Comparison of ENCODE assay signal across 8 mouse cellular contexts in genomic region chr19:4839149-4839548, GRCm38 (mm10). TPM values are rescaled to one million over a fixed set of nuclear protein-coding genes. Genes with fewer than 3 reads are reported as not detected.
DNase-seq lines count a peak whose midpoint lies in the region; ATAC-seq and TF ChIP-seq lines count a peak whose summit lies in the region.

Gene Ccs, minus strand, starts transcription at chr19:4839332.
Gene Ccdc87, plus strand, starts transcription at chr19:4839366.

- WGBS in forebrain, embryonic 16.5 days = under 1% methylated on average over 25 of the region's 25 CpGs
- WGBS in lung, embryonic 15.5 days = under 1% methylated on average over 25 of the region's 25 CpGs

- H3K27me3 ChIP-seq in forebrain, embryonic 16.5 days (replicated peaks; ENCODE audit: control insufficient read depth, insufficient read depth, low read length) = peaks cover 24% of the 10 kb centered on the region
- H3K27me3 ChIP-seq in lung, embryonic 15.5 days = peaks cover 16% of the 10 kb centered on the region

- peaks cover 2% of the 10 kb centered on the region; the same call in 1 of the 2 replicates for H3K36me3 ChIP-seq in ES-E14 (ENCODE audit: control insufficient read depth, insufficient read depth, low read length, poor library complexity, severe bottlenecking)
- no peaks in the 10 kb centered on the region for H3K36me3 ChIP-seq in forebrain, embryonic 16.5 days (ENCODE audit: control insufficient read depth, insufficient read depth)
- no peaks in the 10 kb centered on the region for H3K36me3 ChIP-seq in lung, embryonic 15.5 days

- peak within 1 kb of the TSS; percentile 100 for H3K4me2 ChIP-seq in forebrain, embryonic 16.5 days (ENCODE audit: low read length)
- peak within 1 kb of the TSS; percentile 96 for H3K4me2 ChIP-seq in lung, embryonic 15.5 days

- H3K9me3 ChIP-seq in ES-E14 (ENCODE audit: control insufficient read depth, insufficient read depth, low read depth, low read length) = no peaks in the 10 kb centered on the region
- no peaks in the 10 kb centered on the region for H3K9me3 ChIP-seq in forebrain, embryonic 16.5 days (ENCODE audit: control insufficient read depth, low read length)
- H3K9me3 ChIP-seq in lung, embryonic 15.5 days = no peaks in the 10 kb centered on the region

- peak within 1 kb of the TSS; percentile 73 for H3K9ac ChIP-seq in ES-E14 (ENCODE audit: insufficient read depth, low read depth, low read length, poor library complexity, severe bottlenecking)
- peak within 1 kb of the TSS; percentile 66 for H3K9ac ChIP-seq in forebrain, embryonic 16.5 days (replicated peaks; ENCODE audit: low read depth, low read length)
- H3K9ac ChIP-seq in lung, embryonic 15.5 days = peak within 1 kb of the TSS; percentile 65

- peaks cover 6 to 7% of the 10 kb centered on the region in 2 experiments; a peak in 2 of 4 replicates for H3K4me1 ChIP-seq in ES-E14 (ENCODE audit: control insufficient read depth in 2 of 2, insufficient read depth in 2 of 2, low read length in 2 of 2, poor library complexity in 1 of 2)
- H3K4me1 ChIP-seq in forebrain, embryonic 16.5 days (replicated peaks; ENCODE audit: control insufficient read depth, insufficient read depth, low read length) = peaks cover 18% of the 10 kb centered on the region
- peaks cover 5% of the 10 kb centered on the region; the same call in 1 of the 2 replicates for H3K4me1 ChIP-seq in lung, embryonic 15.5 days

- DNase-seq in ES-E14 (ENCODE audit: low read depth, low spot score) = peak; percentile 98
- DNase-seq in cerebellum, adult 11-12 months = peak; percentile 97
- DNase-seq in heart, postnatal 4 days = peak; percentile 97
- DNase-seq in layer of hippocampus, adult 8-10 months (ENCODE audit: low spot score in 2 of 2) = peak; percentile 95 to 98
- DNase-seq in ovary, adult 18-20 months (ENCODE audit: low spot score) = peak; percentile 95
- peak; percentile 96 for DNase-seq in thymus, postnatal 0 days (ENCODE audit: low spot score)

- in situ Hi-C loops in ES-E14 (cut with MboI; ENCODE audit: low sequenced_read_pairs in 2 of 2, unreplicated experiment in 2 of 2) = no loop called here

- no peak within 1 kb of the TSS for H3K27ac ChIP-seq in ES-E14 (ENCODE audit: insufficient read depth, low read depth, low read length, poor library complexity, severe bottlenecking)
- no peak within 1 kb of the TSS for H3K27ac ChIP-seq in forebrain, embryonic 16.5 days (ENCODE audit: low read length)
- no peak within 1 kb of the TSS for H3K27ac ChIP-seq in lung, embryonic 15.5 days

- ATAC-seq in forebrain, embryonic 16.5 days = peak; percentile 98
- peak; percentile 99 for ATAC-seq in lung, embryonic 15.5 days (ENCODE audit: borderline replicate concordance, extremely low read depth, low FRiP score, low TSS enrichment)

- peak within 1 kb of the TSS; percentile 64 to 66 for H3K4me3 ChIP-seq in ES-E14 (ENCODE audit: insufficient read depth in 1 of 2, low read depth in 1 of 2, low read length in 2 of 2, poor library complexity in 1 of 2, severe bottlenecking in 1 of 2)
- H3K4me3 ChIP-seq in forebrain, embryonic 16.5 days (replicated peaks; ENCODE audit: low read length) = peak within 1 kb of the TSS; percentile 73
- peak within 1 kb of the TSS; percentile 66 for H3K4me3 ChIP-seq in lung, embryonic 15.5 days

TF ChIP-seq in ES-E14, 5 proteins besides CTCF, POLR2A, EP300 and RAD21:
- TF ChIP-seq MAFK (IDR thresholded peaks at IDR 0.05; ENCODE audit: insufficient read depth, low read depth, low read length) (no peak), HCFC1 (IDR thresholded peaks at IDR 0.05; ENCODE audit: borderline replicate concordance, insufficient read depth, low read length) (peak; percentile 52; the same call in 1 of the 2 replicates)

RNA-seq across cellular contexts. Expression of gene Ccs, which starts in this region (rescaled TPM):
- total RNA-seq in ES-E14 (2012; rRNA removed) = 49.9 and 53.0 TPM in 2 replicates
- polyA plus RNA-seq in forebrain, embryonic 16.5 days (2015; fragmentation: Nextera tagmentation; extraction: Ambion mirVana) = 34.7 and 38.6 TPM in 2 replicates
- total RNA-seq in heart, postnatal 4 days (2021) = 10 to 100 TPM; 31.4 to 31.7 TPM
- total RNA-seq in layer of hippocampus, adult 8-10 months (2022) = 10 to 100 TPM; 30.9 to 44.4 (median 38.5) TPM
- 51.2 and 53.3 TPM in 2 replicates for polyA plus RNA-seq in lung, embryonic 15.5 days (2015; fragmentation: Nextera tagmentation; extraction: Ambion mirVana)
- 41.1 and 43.4 TPM in 2 replicates for polyA plus RNA-seq in thymus, postnatal 0 days (2015; fragmentation: Nextera tagmentation; extraction: Ambion mirVana)

RNA-seq across cellular contexts. Expression of gene Ccdc87, which starts in this region (rescaled TPM):
- total RNA-seq in ES-E14 (2012; rRNA removed) = 0.13 and 0.16 TPM in 2 replicates
- 0.61 and 0.62 TPM in 2 replicates for polyA plus RNA-seq in forebrain, embryonic 16.5 days (2015; fragmentation: Nextera tagmentation; extraction: Ambion mirVana)
- total RNA-seq in heart, postnatal 4 days (2021) = under 1 TPM in 1 of 2 experiments, not detected in 1; 0.11 TPM
- 1 to 10 TPM; 2.1 to 2.8 (median 2.4) TPM for total RNA-seq in layer of hippocampus, adult 8-10 months (2022)
- polyA plus RNA-seq in lung, embryonic 15.5 days (2015; fragmentation: Nextera tagmentation; extraction: Ambion mirVana) = 0.20 and 0.33 TPM in 2 replicates
- 0.13 TPM in 1 of 2 replicates, not detected in the other for polyA plus RNA-seq in thymus, postnatal 0 days (2015; fragmentation: Nextera tagmentation; extraction: Ambion mirVana)
